Mouse (Mus musculus) embryonic fibroblast, embryonic 13.5 days (primary cell): Measurements from ENCODE around the gene Hist1h3g.
"Not testable (repeated sequence)": the region's sequence is repeated elsewhere in the genome, so short reads cannot be mapped to it uniquely, and the experiment has no call there.

ENCODE experiments used
- CTCF ChIP-seq: IDR thresholded peaks from 2 replicates; pipeline ENCODE4 v1.5.1; 2011; ENCODE audit warnings: mild to moderate bottlenecking, control low read depth, low read length, moderate library complexity, borderline replicate concordance; ENCODE audit not compliant: insufficient read depth
- POLR2A ChIP-seq: IDR thresholded peaks from 2 replicates; pipeline ENCODE4 v1.6.1; 2011; ENCODE audit warnings: low read depth, mild to moderate bottlenecking, control low read depth, low read length, moderate library complexity

- TF ChIP-seq CTCF: not testable (repeated sequence)
- TF ChIP-seq POLR2A: peak; percentile 75; the same call in 1 of the 2 replicates
Observed at GRCm38 (mm10) chr13:23570261-23571021, 35.2 kb downstream of the Hist1h3g start.
